Mouse (Mus musculus) right cerebral cortex, postnatal 4 days (tissue): ENCODE results near the gene Tmem126a.
A peak's percentile ranks its signal among the peaks of the same experiment; 100 is the strongest.

Experiments
- DNase-seq: peaks from one replicate; pipeline ENCODE4 v3.0.0-alpha.2; 2022

The Tmem126a gene

DNA sequence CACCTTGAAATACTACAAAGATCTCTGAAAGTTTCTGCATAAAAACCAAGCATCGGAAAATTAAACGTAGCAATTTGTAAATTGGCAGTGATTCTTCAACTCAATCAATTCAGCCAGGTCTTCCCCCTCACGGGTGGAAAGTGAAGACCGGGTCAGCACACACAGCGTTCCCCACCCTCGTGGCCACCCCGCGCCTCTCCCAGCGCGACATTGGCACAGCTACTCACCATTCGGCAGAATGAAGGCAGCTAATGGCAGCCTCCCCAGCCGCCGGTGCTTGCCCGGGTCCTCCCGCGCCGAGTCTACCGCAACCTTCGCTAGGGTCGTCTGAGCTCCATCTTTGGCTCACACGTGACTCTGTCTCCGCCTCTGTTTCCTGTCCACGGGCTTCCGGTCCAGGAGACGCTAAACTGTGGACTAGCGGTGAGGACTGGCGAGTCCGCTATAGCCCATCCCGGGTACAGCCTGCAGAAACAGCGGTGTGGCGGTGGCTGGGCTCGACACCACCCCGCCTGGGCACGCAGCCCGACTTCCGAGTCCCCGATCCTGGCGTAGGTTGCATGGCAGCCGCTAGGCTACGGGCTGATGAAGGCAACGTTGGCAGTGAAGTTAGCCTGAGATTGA is at the start of gene Tmem126a:
TSS of gene Tmem126a (minus strand) at position 385 of the 624 bp plus-strand sequence.
- peak; percentile 80 for DNase-seq

DNA sequence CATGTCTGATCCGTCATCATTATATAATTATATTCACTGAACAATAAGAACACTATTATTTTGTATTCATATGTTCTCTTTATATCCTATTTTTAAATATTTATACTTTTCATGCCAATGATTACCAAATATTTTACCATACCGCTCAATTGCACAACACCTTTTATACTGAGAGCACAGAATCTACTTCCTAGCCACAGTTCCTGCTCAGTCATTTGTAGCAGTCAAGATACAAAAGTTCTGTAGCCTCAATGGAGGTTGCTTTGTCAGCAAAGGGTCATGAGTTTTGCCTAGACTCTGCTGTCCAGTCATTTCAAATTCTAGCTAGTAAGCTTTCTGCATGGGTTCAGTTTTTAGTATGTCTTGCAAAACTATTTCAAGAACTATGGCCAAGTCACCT is 25.6 kb upstream of the Tmem126a start:
- DNase-seq, result no peak

DNA sequence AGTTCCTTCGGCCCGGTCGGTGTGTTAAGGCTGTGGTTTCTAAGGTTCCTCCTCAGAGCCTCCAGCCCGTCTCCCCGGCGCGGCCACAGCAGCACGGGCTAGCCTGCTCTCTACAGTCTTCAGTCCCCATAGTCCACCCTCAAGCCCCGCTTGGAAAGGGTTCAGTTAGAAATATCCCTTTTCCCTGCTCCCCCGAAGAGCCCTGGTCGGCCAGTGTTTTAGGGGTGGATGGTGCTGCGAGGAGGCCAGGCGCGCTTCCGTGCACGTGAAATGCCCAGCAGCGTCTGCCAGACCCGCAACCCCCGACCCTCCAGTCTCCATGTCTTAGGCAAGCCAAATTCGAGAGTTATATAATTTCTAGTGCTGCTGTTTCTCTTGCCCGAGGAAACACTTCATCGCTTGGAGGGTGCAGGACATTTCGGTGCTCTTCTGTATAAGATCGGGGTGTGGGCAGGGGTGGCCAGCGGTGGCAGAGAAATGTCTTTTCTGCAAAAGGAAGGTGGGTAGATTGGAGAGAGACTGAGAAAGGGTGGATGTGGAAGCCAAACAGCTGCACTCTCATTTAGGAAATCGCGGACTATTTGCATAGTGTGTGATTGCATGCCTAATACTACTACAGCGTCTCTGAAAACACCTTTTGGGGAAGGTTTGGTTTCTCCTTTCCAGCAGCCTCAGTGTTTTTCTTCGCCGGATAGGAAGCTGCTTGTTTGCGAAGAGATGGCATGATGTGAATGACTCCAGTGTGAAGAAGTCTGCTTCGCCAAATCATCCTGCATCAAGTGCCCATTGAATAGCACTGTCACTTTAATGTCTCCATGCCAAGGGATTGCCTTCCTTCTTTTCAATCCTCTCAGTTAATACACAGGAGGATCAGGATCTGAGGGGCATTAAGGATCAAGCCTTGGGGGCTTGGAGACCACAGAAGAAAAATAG is 19.6 kb upstream of the Tmem126a start, which contains the start of gene Dlg2:
TSS of gene Dlg2 (plus strand) at position 360 of the 933 bp plus-strand sequence.
- DNase-seq, result no peak

DNA sequence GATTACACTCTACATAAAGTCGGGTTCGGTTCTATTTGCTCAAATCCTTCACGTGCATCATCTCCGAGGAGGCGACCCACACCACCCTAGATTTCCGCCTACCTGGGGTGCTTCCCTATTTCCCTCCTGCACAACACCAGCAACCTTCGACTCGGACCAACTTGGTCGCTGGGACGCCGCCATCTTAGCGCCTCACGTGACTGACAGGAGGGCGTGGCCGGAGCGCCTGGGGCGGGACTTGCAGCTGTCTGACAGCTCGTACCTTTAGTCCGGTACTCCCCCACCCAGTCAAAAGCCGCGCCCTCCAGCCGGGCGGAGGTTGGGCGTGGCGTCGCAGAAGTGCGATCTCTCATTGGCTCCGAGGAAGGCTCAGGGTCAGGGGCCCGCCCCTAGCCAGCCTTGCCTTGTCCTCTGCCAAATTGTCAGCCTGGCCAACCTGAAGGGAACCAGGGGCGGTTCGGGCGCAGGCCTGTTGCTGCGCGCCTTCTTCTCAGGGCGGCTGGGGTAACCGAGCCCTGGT is 18.8 kb upstream of the Tmem126a start, which contains the start of gene Tmem126b:
TSS of gene Tmem126b (minus strand) at position 209 of the 520 bp plus-strand sequence.
- peak; percentile 94 for DNase-seq

DNA sequence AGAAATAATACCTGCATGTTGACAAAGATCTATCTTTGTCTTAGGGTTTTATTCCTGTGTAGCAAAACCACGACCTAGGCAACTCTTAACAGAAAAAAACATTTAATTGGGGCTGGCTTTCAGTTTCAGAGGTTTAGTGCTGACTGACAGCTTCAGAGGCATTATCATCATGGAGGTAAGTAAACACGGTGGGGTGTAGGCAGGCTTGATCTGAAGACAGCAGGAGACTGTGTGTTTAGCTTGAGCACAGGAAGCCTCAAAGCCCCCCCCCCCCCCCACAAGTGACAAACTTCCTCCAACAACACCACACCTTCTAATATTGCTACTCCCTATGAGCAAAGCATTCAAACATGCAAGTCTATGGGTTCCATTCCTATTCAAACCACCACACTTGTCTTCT is 16.5 kb upstream of the Tmem126a start:
- no peak for DNase-seq

DNA sequence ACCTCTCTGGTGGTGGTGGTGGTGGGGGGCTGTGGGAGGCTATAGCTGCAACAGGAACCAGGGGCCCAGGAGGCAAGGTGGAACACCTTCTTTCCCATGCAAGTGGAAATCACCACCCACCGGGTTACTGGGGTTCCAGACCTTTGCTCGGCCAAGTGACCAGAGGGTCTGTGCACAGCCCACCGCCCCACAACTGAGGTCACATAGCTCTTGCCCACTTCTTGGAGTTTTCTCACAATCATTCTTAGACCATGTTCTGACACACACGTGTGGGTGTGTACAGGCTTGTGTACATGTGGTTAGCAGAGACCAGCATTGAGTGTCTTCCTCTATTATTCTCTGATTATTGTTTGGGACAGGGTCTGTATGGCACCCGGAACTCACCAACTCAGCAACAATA is 4.4 kb upstream of the Tmem126a start:
- no peak for DNase-seq

DNA sequence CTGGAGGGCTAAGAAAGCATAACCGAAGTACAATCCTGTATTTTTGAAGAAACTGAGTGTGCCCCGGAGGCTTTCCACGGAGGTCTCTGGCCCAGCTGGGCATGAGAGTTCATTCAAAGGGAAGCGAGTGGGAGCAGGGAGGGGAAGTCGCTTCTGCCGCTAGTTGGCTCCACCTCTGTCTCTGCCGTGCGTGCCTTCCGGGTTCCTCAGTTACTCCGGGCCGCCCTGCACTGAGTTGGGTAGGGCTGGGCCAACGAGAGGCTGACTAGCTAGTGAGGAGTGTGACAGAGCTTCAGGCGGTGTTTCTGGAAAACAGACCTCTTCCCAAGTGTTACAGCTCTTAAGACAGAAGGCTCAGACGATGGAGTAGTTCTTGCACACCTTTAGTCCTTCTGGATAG is 3.9 kb upstream of the Tmem126a start:
- DNase-seq, result no peak

DNA sequence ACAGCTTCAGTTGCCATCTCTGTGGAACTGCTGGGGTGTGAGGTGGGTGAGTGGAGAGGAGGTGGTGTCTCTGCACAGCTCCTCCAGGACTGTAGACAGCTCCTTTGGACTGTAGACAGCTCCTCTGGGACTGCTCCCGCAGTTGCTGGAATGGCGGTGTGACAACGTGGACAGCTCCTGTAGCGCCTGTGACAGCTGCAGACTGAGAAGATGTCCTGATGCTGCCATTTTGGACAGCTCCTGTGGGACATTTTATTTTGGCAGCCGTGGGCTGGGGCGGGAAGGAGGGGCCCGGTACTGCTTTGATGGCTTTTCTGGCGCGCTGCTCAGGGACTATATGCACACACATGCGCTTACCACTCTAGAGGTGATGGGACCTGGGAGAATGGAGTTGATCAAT is 3.3 kb upstream of the Tmem126a start:
- DNase-seq, result no peak

DNA sequence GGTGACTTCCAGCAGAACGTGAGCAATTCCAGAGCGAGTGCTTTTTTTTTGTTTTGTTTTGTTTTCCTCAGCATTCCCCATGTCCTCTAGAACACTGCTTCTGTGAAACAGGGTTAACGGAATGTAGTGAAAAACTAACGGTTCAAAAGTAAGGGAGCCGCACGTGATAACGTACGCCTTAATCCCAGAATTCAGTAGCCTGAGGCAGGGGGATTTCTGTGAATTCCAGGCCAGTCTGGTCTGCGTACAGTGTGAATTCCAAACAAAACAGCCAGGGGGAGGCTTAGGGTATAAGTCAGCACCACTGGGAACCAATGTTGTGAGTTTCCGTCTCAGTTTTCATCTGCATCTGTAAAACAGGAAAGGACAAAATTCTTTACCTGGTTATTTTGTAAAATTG is 488 bp upstream of the Tmem126a start:
- no peak for DNase-seq

DNA sequence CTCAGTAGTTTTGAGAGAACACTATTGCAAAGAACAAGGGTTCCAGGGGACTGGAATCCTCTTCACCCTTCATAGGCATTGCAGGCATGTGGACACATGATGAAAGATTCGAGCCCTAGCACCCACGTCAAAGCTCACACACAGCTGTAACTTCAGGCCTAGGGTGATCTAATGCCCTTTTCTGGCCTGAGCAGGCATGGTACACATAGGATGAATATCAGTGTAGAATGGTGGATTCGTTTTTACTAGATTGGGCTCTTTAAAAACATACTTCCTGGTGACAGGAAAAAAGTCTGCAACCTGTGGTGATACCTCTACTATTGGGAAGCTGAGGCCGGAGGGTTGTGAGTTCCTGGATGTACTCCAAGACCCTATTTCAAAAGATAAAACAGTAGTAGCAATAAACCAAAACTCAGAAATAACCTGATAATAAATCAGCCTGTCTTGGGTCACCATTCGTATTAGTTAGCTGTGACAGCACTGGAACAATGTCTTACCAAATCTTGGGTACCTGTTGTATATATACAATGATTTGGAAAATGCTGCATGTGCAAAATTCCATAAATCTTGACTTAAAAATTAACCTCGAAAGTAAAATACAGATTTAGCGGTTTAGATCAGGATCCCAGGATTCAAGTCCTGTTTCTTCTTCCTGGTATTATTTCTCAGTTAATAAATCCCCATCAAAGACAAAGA is 732 bp downstream of the Tmem126a start:
- DNase-seq, result no peak

DNA sequence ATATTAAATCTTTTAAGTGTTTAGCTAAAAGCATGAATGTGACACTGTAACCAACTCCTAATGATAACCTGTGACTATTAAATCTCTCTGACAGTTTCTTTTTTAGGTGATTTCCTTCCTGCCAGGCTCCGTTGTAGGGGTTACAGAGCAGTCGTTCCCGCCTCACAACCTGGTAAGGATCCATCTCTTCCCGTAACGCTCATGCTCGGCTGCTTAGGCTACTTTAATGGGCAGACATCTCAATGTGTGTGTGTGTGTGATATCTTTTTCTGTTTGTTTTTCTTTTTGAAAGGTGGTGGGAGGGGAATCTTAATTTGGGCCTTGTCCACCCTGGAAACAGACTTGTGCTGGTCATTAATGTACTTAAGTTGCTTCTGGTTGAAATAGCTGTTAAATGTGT is 12.8 kb downstream of the Tmem126a start:
- no peak for DNase-seq

DNA sequence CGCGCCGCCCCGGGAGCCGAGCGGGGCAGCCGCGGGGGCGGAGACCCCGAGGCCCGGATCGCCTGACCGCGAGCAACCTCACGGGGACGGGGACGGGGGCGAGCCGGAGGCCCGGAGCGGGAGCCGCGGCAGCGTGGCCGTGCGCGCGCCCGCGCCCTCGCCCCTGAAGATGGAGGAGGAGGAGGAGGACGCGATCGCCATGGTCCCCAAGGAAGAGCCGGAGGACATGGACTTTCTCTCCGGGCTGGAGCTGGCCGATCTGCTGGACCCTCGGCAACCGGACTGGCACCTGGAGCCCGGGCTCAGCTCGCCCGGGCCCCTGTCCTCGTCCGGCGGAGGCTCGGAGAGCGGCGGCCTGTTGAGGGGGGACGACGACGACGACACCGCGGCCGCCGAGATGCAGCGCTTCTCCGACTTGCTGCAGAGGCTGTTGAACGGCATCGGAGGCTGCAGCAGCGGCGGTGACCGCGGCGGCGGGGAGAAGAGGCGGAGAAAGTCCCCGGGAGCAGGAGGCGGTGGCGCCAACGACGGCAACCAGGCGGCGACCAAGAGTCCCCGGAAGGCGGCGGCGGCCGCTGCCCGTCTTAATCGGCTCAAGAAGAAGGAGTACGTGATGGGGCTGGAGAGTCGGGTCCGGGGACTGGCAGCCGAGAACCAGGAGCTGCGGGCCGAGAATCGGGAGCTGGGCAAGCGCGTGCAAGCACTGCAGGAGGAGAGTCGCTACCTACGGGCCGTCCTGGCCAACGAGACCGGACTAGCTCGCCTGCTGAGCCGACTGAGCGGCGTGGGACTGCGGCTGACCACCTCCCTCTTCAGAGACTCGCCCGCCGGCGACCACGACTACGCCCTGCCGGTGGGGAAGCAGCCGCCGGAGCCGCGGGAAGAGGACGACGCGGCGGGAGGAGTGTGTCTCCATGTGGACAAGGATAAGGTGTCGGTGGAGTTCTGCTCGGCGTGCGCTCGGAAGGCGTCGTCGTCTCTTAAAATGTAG is 13.6 kb downstream of the Tmem126a start:
- peak; percentile 71 for DNase-seq

DNA sequence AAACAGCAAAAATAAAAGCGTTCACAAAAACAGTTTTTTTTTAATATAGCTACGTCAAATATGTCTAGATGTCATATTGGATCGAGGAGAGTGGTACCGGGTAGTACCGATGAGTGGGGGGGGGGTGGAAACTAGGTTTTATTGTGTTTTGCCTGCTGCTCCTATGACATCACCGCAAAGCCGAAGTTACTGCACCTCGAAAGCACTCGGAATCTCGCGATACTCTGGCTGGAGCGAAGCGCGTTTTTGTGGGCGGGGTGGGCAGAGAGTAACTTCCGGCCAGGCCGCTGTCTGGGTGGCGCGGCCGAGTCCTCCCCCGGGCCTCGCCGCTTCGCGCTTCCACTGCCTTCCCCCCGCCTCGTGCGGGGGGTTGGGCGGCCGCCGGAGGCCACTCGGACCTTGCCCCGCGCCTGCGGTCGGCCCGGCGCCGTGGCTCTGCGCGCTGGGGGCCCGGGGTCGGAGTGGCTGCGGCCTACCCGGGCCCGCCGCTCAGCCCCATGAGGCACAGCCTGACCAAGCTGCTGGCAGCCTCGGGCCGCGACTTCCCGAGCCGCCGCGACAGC is 14.4 kb downstream of the Tmem126a start, which contains the start of gene Crebzf:
TSS of gene Crebzf (plus strand) at position 212 of the 563 bp plus-strand sequence.
- DNase-seq, result peak; percentile 88

DNA sequence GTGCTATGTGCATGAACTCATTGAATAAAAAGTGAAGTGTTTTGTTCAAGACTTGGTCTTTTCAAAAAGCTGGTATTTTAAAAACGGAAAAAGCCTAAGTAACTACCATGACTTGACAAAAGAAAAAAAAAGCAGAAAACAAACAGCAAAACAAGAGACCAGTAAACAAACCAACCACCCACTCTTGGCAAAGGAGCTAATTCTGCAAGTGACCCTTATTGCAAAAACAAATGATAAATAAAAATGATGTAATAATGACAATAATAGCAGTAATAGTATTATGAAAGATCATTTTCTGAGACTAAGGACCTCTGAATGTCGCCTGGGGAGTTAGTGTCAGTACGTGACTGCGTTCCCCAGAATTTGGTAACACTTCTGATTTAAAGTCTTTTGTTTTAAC is 15.0 kb downstream of the Tmem126a start:
- DNase-seq, result no peak

DNA sequence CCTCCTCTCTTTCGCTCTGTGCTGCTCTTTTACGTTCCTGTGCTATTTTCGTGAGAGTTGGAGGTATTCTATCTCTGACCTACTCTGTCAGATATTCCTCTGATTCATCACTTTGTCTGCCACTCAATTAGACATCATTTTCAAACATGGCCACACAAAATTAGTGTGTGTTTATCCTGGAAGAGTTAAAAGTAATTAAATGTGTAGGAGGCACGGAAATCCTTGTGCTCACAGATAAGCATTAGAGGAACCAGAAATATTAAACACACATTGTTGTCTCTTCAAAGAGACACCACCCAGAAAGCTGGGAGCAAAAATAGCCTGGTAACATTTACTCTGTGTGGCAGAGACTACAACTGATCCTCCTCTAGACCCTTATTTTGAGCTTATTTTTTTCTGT is 17.0 kb downstream of the Tmem126a start:
- no peak for DNase-seq

DNA sequence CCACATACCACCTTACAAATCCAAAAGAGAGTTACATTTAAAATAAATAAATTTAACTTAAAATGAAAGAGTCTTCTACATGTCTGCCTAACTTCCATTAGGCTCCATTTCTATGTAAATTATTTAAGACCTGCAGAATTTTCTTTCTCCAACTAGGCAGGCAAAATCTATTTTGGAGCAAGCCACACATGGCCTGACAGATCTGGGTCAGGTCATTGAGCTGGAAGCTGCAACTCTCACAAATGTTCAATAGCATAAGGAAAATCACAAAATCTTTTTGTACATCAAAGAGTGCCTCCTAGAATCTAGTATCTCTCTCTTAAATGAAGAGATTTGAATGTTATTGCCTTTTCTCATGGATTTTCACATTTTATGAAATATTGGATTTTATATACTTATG is 24.8 kb downstream of the Tmem126a start:
- DNase-seq, result no peak

DNA sequence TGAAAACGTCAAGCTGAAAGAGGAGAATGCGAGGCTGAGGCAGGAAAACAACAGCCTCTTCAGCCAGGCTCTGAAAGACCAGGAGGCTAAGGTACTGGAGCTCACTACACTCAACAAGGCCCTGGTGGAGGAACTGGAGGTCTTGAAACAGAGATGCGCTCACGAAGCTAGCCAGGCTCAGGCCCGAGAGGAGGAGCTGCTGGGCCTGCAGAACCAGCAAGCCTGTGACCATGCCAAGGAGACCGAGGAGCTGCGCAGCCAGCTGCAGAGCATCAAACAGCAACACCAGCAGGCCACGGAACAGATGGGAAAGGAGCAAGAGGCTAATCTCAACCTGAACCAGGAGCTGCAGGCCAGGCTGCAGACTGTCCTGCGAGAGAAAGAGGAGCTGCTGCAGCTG is 30.0 kb downstream of the Tmem126a start:
- DNase-seq, result no peak

DNA sequence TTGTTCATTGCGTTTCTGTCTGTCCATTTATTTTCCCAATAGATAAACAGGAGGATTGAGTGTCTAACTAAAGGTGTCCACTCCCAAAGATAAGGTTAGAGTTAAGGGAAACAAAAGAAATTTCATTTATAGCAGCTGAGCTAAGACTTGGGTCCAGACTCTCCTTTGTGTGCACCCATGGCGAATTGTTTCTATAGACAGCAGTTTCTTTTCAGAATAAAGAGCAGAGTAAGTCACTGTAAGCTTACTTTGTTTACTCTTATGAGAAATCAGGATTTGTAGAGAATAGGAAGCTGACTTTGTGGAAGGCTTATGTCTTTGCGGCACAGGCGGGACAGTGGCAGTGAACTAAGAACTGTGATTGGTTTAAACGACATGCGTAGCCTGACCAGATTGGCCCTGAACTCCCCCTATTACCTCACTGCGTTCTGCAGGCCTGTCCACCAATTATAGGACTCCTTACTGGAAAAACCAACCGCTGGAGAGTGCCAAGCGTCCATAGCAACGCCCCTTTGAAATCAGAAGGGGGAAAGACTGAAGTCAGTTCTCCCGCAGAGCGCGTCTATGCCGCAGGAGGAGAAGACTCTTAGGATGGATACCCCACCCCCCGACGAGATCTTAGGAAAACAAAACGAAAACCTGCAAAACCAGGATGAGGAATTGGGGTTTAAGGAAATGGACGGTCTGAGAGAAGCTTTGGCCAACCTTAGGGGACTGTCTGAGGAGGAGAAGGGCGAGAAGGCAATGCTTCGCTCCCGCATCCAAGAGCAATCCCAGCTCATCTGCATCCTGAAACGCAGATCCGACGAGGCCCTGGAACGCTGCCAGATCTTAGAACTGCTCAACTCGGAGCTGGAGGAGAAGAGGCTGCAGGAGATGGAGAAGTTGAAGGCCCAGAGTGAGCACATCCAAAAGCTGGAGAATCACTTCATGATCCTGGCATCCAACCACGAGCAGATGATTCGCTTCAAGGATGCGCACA is 30.7 kb downstream of the Tmem126a start, which contains the start of gene Ccdc89:
TSS of gene Ccdc89 (plus strand) at position 558 of the 982 bp plus-strand sequence.
- DNase-seq, result peak; percentile 72

DNA sequence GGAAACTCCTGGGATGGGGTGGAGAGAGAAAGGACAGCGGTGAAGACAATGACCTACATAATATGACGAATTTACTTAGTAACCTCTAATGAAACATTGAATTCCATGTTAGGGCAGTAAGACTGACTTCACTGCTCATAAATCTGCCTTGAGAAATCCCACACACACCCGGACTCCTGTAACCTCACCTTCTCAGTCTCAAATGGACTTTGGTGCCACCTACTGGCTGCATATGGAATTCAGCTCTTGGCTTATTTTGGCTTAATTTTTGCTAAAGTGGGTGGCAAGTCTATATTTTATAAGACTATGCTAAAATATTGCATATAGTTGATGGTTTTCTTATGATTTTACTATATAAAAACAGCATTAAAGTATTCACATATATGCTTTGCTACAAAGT is 47.1 kb downstream of the Tmem126a start:
- peak; percentile 78 for DNase-seq
